Mouse (Mus musculus): ENCODE data around the gene Slc16a13. TPM values are rescaled to one million over a fixed set of nuclear protein-coding genes. Genes with fewer than 3 reads are reported as not detected.

Gene Slc16a13
- total RNA-seq, 2 experiments from 2014 or later, result 2.1 to 2.9 TPM

DNA sequence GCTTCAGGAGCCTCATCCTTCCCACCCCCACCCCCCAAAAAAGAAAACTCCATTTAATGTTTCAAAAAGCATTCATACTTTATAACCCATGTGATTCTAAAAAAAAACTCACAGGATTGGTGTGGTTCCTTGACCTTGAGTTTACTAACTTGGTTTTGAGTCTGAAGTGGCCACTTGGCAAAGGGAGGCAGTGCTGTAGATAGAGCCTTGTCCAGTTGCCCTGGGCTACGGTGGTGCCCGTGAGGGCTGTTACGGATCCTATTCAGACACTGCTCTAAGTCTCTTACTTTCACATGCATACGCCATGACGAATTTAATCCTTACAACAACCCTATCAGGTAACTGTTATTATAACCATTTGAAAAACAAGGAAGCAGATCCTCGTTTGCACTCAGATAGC is 8.9 kb downstream of the Slc16a13 start:
- no peak for DNase-seq

GRCm38 (mm10) chr11:70210681-70211080 is 10.2 kb downstream of the Slc16a13 start:
- DNase-seq, result no peak

- no peak for DNase-seq
Measured at GRCm38 (mm10) chr11:70208778-70209388, 12.0 kb downstream of the Slc16a13 start.

GRCm38 (mm10) chr11:70207283-70207682 is 13.6 kb downstream of the Slc16a13 start:
- peak in 1 of 2 experiments; percentile 52 for DNase-seq

DNA sequence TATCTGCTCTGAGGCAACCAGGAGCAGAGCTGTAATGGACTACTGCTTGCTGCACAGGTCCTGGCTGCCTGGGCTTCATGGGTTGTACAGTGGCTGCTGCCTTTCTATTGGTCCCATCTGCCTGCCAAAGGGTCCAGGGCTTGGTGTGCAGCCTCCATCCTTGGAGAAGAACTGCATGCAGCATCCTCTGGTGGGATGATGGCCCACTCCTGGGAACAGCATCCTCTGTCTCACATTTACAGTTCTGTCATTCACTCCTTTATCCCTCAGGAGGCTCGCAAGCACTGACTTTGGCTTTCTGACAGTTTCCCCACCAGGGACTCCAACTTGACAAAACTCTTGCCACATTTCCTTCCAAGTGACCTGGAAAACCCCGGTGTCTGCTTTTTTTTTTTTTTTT is 14.1 kb downstream of the Slc16a13 start:
- DNase-seq, result no peak

- peak; percentile 80 to 91 for DNase-seq
Measured at GRCm38 (mm10) chr11:70201691-70202090, 19.2 kb downstream of the Slc16a13 start.

DNA sequence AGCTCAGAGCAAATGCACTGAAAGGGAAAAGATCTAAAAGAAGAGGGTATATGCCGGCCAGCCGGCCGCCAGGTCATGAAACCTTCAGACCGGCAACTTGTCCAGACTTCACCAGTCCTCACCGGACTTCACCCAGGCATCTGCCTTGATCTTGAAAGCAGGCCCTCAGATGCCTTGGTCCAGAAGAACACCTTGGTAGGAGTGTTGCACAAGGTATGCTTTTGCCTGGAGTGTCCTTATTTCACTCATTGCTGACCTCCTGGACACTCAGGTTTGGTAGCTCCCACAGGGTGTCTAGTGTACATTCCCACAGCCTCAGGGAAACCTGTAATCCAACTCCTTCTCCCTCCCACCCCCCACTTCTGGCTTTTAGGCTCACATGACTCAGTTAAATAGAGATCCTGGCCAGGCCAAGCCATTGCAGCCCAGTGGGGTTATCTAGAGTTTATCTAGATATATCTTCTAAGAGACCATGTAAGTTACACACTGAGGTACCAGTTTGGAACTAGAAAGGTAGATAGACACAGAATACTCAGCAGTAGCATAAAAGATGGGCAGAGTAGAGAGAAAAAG is 20.7 kb downstream of the Slc16a13 start:
- no peak for DNase-seq

DNA sequence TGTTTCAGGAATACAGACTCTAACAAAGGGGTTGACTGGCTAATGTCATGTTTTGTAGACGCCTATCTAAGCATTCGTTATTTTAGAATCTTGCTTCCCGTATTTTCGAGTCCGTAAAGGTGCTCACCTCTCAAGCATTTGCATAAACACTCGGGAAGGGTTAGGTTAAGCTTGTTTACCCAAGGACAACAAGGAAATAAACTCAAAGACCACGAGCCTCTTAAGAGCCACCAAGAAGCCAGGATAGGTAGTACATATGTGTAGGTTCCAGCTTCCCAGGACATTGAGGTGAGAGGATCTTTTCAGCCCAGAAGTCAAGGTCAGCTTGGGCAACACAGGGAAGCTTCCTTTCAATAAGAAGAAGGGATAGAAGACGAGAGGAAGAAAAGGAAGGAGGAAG is 21.8 kb downstream of the Slc16a13 start:
- DNase-seq, result no peak

DNA sequence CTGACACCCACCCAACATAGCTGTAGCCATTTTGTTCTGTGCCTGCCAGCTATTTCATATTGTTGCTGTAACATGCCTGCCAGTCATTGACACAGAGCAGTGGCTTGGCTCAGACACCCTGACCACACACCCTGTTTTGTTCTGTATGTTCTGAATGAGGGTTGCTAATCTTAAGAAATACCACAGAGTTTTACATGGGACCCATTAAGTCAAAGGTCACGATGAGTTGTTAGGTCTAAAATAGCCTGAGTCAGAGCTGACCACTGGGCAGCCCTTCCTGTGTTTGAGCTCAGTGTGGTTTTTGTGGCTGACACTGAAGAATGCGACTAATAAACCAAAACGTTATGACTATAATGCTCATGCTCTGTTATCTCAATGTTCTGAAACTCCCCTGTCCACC is 22.5 kb downstream of the Slc16a13 start:
- DNase-seq, result no peak

GRCm38 (mm10) chr11:70193354-70194285 is 27.2 kb downstream of the Slc16a13 start:
- DNase-seq, result no peak

- DNase-seq, result no peak
Measured at GRCm38 (mm10) chr11:70192157-70192556, 28.7 kb downstream of the Slc16a13 start.

- DNase-seq, result no peak
Measured at GRCm38 (mm10) chr11:70191188-70191587, 29.7 kb downstream of the Slc16a13 start.

DNA sequence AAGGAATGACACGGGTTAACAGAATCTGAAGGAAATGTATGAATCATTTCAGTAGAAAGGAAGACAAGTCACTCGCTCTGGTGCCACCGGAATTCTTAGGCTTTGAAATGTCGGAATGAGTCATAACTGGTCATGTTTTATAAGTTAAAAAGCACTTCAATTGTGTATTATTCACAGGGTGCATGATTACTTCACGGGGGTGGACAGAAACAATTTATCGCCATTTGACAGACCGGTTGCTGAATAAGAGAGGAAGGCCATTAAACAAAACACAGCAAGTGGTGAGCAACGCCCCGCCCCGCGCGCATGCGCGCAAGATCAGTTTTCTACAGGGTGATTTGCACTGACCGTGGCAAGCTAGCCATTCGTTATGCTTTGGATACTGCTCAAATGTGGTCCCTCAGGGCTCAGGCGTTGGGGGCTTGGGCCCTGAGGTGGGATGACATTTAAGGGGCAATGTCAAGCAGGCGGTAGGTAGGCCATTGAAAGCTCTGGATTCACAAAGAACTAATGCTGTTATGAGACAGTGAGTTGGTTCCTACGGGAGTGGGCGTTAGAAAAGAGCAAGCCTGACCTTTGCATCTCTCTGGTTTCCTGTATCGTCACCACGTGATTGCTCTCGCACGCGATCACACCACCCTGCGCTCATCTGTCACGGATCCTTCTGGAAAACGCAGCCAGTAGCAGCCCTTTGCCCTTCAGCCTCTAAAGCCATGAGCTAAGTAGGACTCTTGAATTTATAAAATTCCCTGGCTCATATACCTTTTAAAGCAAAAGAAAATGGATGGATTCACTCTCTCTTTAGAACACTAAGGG is 31.3 kb downstream of the Slc16a13 start:
- DNase-seq, result no peak

- DNase-seq, result peak in 1 of 2 experiments; percentile 56
Measured at GRCm38 (mm10) chr11:70185120-70185519, 35.7 kb downstream of the Slc16a13 start.

GRCm38 (mm10) chr11:70180496-70180895 is 40.4 kb downstream of the Slc16a13 start:
- no peak for DNase-seq

DNA sequence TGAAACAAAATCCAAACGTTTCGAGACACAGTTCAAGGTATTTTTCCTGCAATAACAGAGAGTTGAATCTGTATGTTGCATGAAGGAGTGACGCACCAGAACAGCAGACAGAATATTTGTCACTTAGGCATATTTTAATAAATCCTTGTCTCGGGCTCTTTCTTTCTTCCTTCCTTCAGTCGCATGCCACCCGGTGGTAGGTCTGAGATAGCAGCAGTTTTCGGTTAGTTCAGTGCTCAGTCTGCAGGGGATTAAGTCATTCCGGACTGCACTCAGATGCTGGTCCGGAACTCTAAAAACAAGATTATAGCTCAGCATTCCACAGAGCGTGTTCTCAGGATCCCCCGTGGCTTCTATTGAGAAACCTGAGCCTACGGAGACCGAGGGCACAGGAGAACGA is 41.5 kb downstream of the Slc16a13 start:
- DNase-seq, result peak in 1 of 2 experiments; percentile 20

GRCm38 (mm10) chr11:70178756-70179155 is 42.1 kb downstream of the Slc16a13 start:
- DNase-seq, result no peak

- DNase-seq, result no peak
Measured at GRCm38 (mm10) chr11:70178311-70178710, 42.6 kb downstream of the Slc16a13 start.

DNA sequence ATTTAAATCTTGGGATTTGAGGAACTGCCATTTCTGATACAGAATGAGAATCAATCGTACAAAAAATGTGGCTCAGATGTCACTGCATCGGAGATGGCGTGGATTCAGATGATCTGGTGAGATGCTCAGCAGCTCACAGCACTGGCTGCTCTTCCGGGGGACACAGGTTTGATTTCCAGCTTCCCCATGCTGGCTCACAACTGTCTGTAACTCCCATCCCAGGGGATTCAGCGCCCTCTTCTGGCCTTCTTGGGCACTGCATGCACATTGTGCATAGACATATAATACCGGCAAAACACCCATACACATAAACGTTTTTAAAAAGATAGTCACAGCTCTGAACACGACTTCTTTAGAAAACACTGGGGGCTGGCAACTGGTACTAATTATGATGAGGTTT is 43.2 kb downstream of the Slc16a13 start:
- no peak for DNase-seq

DNA sequence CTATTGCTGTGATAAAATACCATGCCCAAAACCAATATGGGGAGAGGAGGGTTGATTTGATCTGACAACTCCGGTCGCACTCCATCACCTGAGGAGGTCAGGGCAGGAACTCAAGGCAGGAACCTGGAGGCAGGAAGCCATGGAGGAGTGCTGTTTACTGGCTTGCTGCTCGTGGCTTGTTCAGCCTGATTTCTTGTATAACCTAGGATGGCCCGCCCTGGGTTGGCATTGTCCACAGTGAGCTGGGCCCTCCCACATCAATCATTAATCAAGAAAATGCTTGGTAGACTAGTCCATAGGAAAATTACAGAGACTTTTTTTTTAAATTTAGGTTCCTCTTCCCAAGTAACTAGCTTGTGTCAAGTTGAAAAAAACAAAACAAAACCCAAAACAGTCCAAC is 46.4 kb downstream of the Slc16a13 start:
- DNase-seq, result no peak

- DNase-seq, result no peak
Measured at GRCm38 (mm10) chr11:70172298-70172697, 48.6 kb downstream of the Slc16a13 start.

DNA sequence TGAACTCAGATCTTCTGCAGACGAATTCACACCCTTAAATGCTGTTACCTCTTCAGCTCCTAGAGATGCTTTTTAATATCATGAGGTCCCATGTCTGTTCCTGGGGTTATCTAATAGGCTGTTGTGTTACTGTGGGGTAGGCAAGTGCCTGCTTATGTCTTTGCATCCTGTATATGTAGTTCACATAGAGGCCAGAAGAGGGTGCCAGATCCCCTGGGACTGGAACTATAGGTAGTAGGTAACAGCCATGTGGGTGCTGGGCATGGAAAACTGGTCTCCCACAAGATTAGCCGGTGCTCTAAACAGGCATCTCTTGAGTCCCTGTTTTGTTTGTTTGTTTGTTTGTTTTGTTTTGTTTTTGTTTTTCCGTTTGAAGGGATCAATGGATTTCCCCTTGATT is 49.0 kb downstream of the Slc16a13 start:
- peak in 1 of 2 experiments; percentile 20 for DNase-seq
